Mouse (Mus musculus) liver, embryonic 16.5 days (tissue): ENCODE measurements around the gene Aatk. TPM values are rescaled to one million over a fixed set of nuclear protein-coding genes. Genes with fewer than 3 reads are reported as not detected.
A peak's percentile ranks its signal among the peaks of the same experiment; 100 is the strongest.

Experiments used
- ATAC-seq: fragments of 200-750 bp; cut with Nextera tagmentation; 2 replicates; pipeline ENCODE4 v1.8.0; 2017; ENCODE audit warnings: low read depth, mild to moderate bottlenecking, moderate number of reproducible peaks, moderate library complexity
- H3K27ac ChIP-seq: fragments of 300-500 bp; sonication (generic); 2 replicates; pipeline ENCODE4 v1.5.1; 2014; ENCODE audit warnings: mild to moderate bottlenecking, low read length
- H3K27me3 ChIP-seq: fragments of 300-500 bp; sonication (generic); 2 replicates; pipeline ENCODE4 v1.6.1; 2014; ENCODE audit warnings: low read depth, low read length, mixed read lengths; ENCODE audit not compliant: control insufficient read depth, insufficient read depth
- H3K36me3 ChIP-seq: fragments of 300-500 bp; sonication (generic); 2 replicates; pipeline ENCODE4 v1.6.1; 2014; ENCODE audit warnings: mild to moderate bottlenecking; ENCODE audit not compliant: control insufficient read depth, insufficient read depth
- H3K4me1 ChIP-seq: fragments of 300-500 bp; sonication (generic); 2 replicates; pipeline ENCODE4 v1.6.1; 2014; ENCODE audit warnings: low read depth, low read length, mixed read lengths; ENCODE audit not compliant: control insufficient read depth
- H3K4me2 ChIP-seq: fragments of 300-500 bp; sonication (generic); 2 replicates; pipeline ENCODE4 v1.6.1; 2014; ENCODE audit warnings: low read depth, low read length, mixed read lengths
- H3K4me3 ChIP-seq: fragments of 300-500 bp; sonication (generic); 2 replicates; pipeline ENCODE4 v1.5.1; 2014; ENCODE audit warnings: low read depth, mild to moderate bottlenecking, low read length
- H3K9ac ChIP-seq: fragments of 300-500 bp; sonication (generic); 2 replicates; pipeline ENCODE4 v1.6.1; 2014; ENCODE audit warnings: low read depth, low read length
- H3K9me3 ChIP-seq: fragments of 300-500 bp; sonication (generic); replicated peaks from 2 replicates; pipeline ENCODE4 v1.6.1; 2016; ENCODE audit warnings: low read length; ENCODE audit not compliant: control insufficient read depth
- WGBS: fragments of 180-500 bp; shearing (Covaris S2); extraction: QIAGEN DNeasy Blood & Tissue Kit; methylation state at CpG from one replicate; pipeline ENCODE4 v1.1.7; 2014; ENCODE audit not compliant: insufficient replicate concordance; 5-methylcytosine and 5-hydroxymethylcytosine counted together
- microRNA counts: library from miRNA; unstranded; fragments of <30 nt; microRNA quantifications from one replicate; lab custom pipeline; 2016
- microRNA-seq: library from miRNA; unstranded; fragments of <30 nt; microRNA quantifications from one replicate; pipeline ENCODE4, GENCODE M21; 2016
- polyA plus RNA-seq: library from polyadenylated mRNA; unstranded; fragments of >200 nt; fragmentation: Nextera tagmentation; extraction: Ambion mirVana; gene quantifications from 2 replicates; pipeline ENCODE4 v1.2.1, GENCODE M21; 2015

The Aatk gene
- polyA plus RNA-seq, 1 experiment from 2014 or later: 0.67 TPM

DNA sequence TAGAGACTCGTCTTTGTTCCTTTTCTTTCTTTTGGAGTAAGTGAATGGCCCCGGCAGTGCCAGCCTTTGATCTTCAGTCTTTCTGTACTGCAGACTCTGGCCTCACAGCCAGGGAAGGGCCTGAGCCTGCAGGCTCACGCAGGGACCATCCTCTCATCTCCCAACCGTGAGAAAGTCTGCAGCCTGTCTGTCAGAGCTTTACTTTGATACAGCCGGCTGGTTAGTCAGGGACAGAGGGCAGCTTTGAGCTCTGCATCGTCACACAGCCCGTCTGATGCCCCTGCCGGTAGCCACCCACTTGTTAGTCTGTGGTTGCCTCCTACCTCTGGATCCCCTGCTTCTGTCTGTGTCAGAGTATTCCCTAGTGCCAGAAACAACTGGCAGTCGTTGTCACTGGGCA is 81.9 kb downstream of the Aatk start:
- H3K4me1 ChIP-seq: no peaks in the 10 kb centered on the region
- no peak overlapping the region for H3K4me3 ChIP-seq
- no peak for ATAC-seq
- no peak overlapping the region for H3K9ac ChIP-seq
- no peaks in the 10 kb centered on the region for H3K9me3 ChIP-seq
- no peaks in the 10 kb centered on the region for H3K27me3 ChIP-seq
- H3K4me2 ChIP-seq: no peak overlapping the region
- 56% methylated on average over 9 of the region's 9 CpGs for WGBS
- no peaks in the 10 kb centered on the region for H3K36me3 ChIP-seq
- H3K27ac ChIP-seq: no peak overlapping the region

DNA sequence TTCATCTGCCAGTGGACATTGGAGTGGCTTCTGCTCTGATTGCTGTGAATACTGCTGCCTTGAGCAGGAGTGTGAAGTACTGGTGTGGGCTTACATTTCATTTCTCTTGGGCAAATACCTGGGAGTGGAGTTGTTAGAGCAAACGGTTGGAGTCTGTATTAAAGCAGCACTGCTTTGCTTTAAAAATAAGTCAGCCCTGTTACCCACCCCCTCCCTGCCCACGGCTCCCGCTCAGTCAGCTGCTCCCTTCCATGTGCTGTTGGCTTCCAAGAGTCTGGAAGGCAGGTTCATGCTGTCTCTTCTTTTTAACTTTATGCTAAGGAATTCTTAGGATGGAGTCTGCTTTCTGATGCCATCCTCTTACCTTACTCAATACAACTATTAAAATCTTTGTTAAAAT is 85.5 kb downstream of the Aatk start:
- Histone ChIP-seq H3K9ac (no peak overlapping the region), H3K4me3 (no peak overlapping the region), H3K4me1 (no peaks in the 10 kb centered on the region), H3K9me3 (no peaks in the 10 kb centered on the region), H3K4me2 (no peak overlapping the region), H3K27me3 (no peaks in the 10 kb centered on the region), H3K36me3 (no peaks in the 10 kb centered on the region), H3K27ac (no peak overlapping the region)
- ATAC-seq: no peak
- 71% methylated on average over 3 of the region's 3 CpGs for WGBS

DNA sequence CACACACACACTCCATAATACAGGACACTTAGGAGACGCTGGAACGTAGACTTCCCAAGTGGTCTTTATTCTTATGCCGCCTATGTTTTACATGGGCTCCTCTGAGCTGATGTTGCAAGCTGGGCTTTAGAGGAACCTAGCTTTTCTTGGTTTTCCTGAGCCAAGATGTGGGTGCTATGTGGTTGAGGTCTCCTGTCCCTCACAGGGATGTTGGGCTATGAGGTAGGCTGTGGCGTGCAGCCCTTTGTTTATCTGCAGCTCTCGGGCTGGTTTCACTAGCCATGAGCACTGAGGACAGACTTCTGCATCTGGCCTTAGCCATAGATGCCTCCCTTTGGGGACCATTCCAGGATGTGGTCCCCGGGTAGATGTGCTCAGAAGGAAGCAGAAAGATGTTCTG is 86.3 kb downstream of the Aatk start:
- Histone ChIP-seq H3K9ac (no peak overlapping the region), H3K4me2 (no peak overlapping the region), H3K36me3 (no peaks in the 10 kb centered on the region), H3K27ac (no peak overlapping the region), H3K4me3 (no peak overlapping the region), H3K4me1 (peaks cover 3% of the 10 kb centered on the region), H3K27me3 (no peaks in the 10 kb centered on the region), H3K9me3 (no peaks in the 10 kb centered on the region)
- ATAC-seq: no peak
- 56% methylated on average over 6 of the region's 6 CpGs for WGBS

DNA sequence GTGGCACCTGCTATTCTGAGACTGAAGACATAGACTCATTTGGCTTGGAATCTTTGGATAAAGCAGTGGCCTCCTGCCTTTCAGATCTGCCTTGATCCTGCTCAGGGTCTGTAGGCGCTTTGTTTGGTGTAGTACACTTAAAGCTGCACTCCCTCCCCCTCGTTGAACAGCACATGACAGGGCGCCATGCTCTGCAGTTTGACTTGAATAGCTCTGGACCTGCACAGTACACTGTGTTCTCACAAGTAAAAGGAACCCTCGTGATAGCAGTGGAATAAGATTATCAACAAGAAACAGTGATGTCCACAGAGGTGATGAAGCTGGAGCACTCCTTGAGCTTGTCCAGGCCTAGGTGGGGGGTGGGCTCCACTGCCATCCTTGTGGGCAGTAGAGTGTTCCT is 87.3 kb downstream of the Aatk start:
- ATAC-seq: no peak
- Histone ChIP-seq H3K27me3 (no peaks in the 10 kb centered on the region), H3K4me3 (no peak overlapping the region), H3K9me3 (no peaks in the 10 kb centered on the region), H3K9ac (no peak overlapping the region), H3K4me2 (no peak overlapping the region), H3K4me1 (peaks cover 12% of the 10 kb centered on the region), H3K36me3 (no peaks in the 10 kb centered on the region), H3K27ac (no peak overlapping the region)
- 55% methylated on average over 4 of the region's 4 CpGs for WGBS

DNA sequence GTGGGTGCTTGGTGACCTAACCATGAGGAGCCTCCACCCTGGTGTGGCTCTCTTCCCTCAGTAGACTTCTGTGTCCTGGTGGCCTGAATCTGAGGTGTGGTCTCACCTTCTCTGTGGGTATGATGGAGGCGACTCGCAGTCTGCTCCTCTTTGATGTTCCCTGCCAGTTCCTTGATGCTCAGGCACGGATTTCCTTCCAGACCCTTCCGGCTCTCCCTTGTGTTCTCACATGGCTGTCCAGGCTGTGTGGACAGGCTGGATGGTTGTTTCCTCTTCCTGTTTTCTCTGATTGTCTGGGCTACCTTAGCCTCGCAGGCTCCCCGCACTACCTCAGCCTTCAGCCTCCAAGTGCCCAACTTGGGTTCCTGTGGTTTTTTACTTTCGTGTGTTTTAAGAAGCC is 88.1 kb downstream of the Aatk start:
- Histone ChIP-seq H3K9me3 (no peaks in the 10 kb centered on the region), H3K27me3 (no peaks in the 10 kb centered on the region), H3K4me1 (peaks cover 18% of the 10 kb centered on the region), H3K4me2 (no peak overlapping the region), H3K4me3 (no peak overlapping the region), H3K27ac (no peak overlapping the region), H3K9ac (no peak overlapping the region), H3K36me3 (no peaks in the 10 kb centered on the region)
- 47% methylated on average over 7 of the region's 7 CpGs for WGBS
- no peak for ATAC-seq

MicroRNA genes within 50 kb of the gene (microRNA counts, 519-probe panel; counts per million panel counts)
- microRNA mmu-miR-338-3p (lab: Ali Mortazavi, UCI) (2,490 counts per million, percentile 65 among the panel's probes with 10 or more counts), microRNA mmu-miR-338-5p (lab: Ali Mortazavi, UCI) (2,315 counts per million, percentile 50 among the panel's probes with 10 or more counts)

Small RNA genes within 50 kb of the gene (microRNA-seq; reads per million reads assigned to microRNA genes)
- gene Gm25948: not detected
- gene Mir3065: not detected
- not detected for gene Mir338

Other genes starting within 250 kb of the Aatk start
- gene Chmp6, start 133.7 kb downstream of the Aatk start, polyA plus RNA-seq: 23.5 and 25.4 TPM in 2 replicates
- 8.1 and 10.1 TPM in 2 replicates for gene Baiap2, start 104.4 kb downstream of the Aatk start, polyA plus RNA-seq
- 3.3 and 3.4 TPM in 2 replicates for gene Cep131, start 39.7 kb upstream of the Aatk start, polyA plus RNA-seq
- 6.3 and 7.2 TPM in 2 replicates for gene Tepsin, start 51.6 kb upstream of the Aatk start, polyA plus RNA-seq
- gene Ndufaf8, start 51.8 kb upstream of the Aatk start, polyA plus RNA-seq: 36.3 and 45.3 TPM in 2 replicates
- gene Slc38a10, start 104.2 kb upstream of the Aatk start, polyA plus RNA-seq: 36.6 and 42.0 TPM in 2 replicates
- 0.84 TPM in 2 replicates for gene Bahcc1, start 185.8 kb upstream of the Aatk start, polyA plus RNA-seq